Mouse (Mus musculus) liver, embryonic 15.5 days (tissue): ENCODE measurements at regions not wholly inside any gene's neighbourhood (a gene's known extent, or its start where the extent isn't known, plus 50 kb on each side); places are given as distances from the start of the nearest gene placed in this dataset.

Experiments used
- ATAC-seq: fragments of 200-750 bp; cut with Nextera tagmentation; 2 replicates; pipeline ENCODE4 v1.8.0; 2017; ENCODE audit warnings: moderate number of reproducible peaks, mild to moderate bottlenecking, moderate library complexity; ENCODE audit not compliant: insufficient read depth
- H3K27ac ChIP-seq: fragments of 300-500 bp; sonication (generic); replicated peaks from 2 replicates; pipeline ENCODE4 v1.5.1; 2015; ENCODE audit warnings: mild to moderate bottlenecking, inconsistent platforms
- H3K27me3 ChIP-seq: fragments of 300-500 bp; sonication (generic); 2 replicates; pipeline ENCODE4 v1.6.1; 2015; ENCODE audit warnings: mild to moderate bottlenecking, inconsistent platforms
- H3K36me3 ChIP-seq: fragments of 300-500 bp; sonication (generic); replicated peaks from 2 replicates; pipeline ENCODE4 v1.6.1; 2015; ENCODE audit warnings: moderate library complexity, mild to moderate bottlenecking, inconsistent platforms
- H3K4me1 ChIP-seq: fragments of 300-500 bp; sonication (generic); replicated peaks from 2 replicates; pipeline ENCODE4 v1.6.1; 2015; ENCODE audit warnings: inconsistent platforms
- H3K4me2 ChIP-seq: fragments of 300-500 bp; sonication (generic); 2 replicates; pipeline ENCODE4 v1.6.1; 2015; ENCODE audit warnings: moderate library complexity, mild to moderate bottlenecking, inconsistent platforms
- H3K4me3 ChIP-seq: fragments of 300-500 bp; sonication (generic); replicated peaks from 2 replicates; pipeline ENCODE4 v1.5.1; 2015; ENCODE audit warnings: mild to moderate bottlenecking, inconsistent platforms
- H3K9ac ChIP-seq: fragments of 300-500 bp; sonication (generic); 2 replicates; pipeline ENCODE4 v1.6.1; 2015; ENCODE audit warnings: moderate library complexity, mild to moderate bottlenecking, inconsistent platforms
- H3K9me3 ChIP-seq: fragments of 300-500 bp; sonication (generic); replicated peaks from 2 replicates; pipeline ENCODE4 v1.6.1; 2016; ENCODE audit warnings: inconsistent platforms
- WGBS: fragments of 180-500 bp; shearing (Covaris S2); methylation state at CpG from one replicate; pipeline ENCODE4 v1.1.7; 2015; ENCODE audit warnings: mixed read lengths; ENCODE audit not compliant: insufficient replicate concordance; 5-methylcytosine and 5-hydroxymethylcytosine counted together

GRCm38 (mm10) chr2:115460882-115461151 is 120.7 kb upstream of the BC052040 start:
- H3K9ac ChIP-seq = no peak overlapping the region
- no peak overlapping the region for H3K4me2 ChIP-seq
- no peak for ATAC-seq
- no peak overlapping the region for H3K4me3 ChIP-seq
- WGBS = 41% methylated on average over 1 of the region's 1 CpGs
- H3K4me1 ChIP-seq = no peaks in the 10 kb centered on the region
- H3K36me3 ChIP-seq = no peaks in the 10 kb centered on the region
- no peaks in the 10 kb centered on the region for H3K9me3 ChIP-seq
- H3K27ac ChIP-seq = no peak overlapping the region
- no peaks in the 10 kb centered on the region for H3K27me3 ChIP-seq

DNA sequence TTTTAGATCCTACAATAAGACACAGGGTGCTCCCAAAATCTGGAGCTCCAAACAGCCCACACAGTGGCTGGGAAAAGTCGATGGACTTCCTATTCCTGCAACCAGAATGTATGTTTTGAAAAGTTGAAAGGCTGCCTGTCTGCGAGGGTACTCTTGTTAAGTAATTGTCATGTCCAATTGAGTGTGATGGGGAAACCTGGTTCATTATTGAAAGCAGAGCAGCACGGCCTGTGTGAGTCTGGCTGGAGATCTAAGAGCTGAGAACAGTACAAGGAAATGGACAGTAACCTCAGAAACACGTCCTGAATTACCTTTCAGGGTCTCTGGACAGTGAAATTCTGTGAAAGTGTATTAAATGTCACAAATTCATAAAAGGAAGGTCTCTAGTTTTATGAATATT is 115.3 kb upstream of the BC052040 start:
- Histone ChIP-seq H3K4me3 (no peak overlapping the region), H3K4me1 (no peaks in the 10 kb centered on the region), H3K9me3 (no peaks in the 10 kb centered on the region), H3K27ac (no peak overlapping the region), H3K9ac (no peak overlapping the region), H3K36me3 (no peaks in the 10 kb centered on the region), H3K4me2 (no peak overlapping the region), H3K27me3 (no peaks in the 10 kb centered on the region)
- 54% methylated on average over 4 of the region's 4 CpGs for WGBS
- no peak for ATAC-seq

- no peak for ATAC-seq
- no peak overlapping the region for H3K4me3 ChIP-seq
- H3K9me3 ChIP-seq = no peaks in the 10 kb centered on the region
- H3K9ac ChIP-seq = no peak overlapping the region
- H3K36me3 ChIP-seq = no peaks in the 10 kb centered on the region
- H3K4me1 ChIP-seq = no peaks in the 10 kb centered on the region
- 74% methylated on average over 11 of the region's 11 CpGs for WGBS
- no peaks in the 10 kb centered on the region for H3K27me3 ChIP-seq
- H3K4me2 ChIP-seq = no peak overlapping the region
- no peak overlapping the region for H3K27ac ChIP-seq
These were observed 114.3 kb upstream of the BC052040 start for GRCm38 (mm10) chr2:115467107-115467745.

DNA sequence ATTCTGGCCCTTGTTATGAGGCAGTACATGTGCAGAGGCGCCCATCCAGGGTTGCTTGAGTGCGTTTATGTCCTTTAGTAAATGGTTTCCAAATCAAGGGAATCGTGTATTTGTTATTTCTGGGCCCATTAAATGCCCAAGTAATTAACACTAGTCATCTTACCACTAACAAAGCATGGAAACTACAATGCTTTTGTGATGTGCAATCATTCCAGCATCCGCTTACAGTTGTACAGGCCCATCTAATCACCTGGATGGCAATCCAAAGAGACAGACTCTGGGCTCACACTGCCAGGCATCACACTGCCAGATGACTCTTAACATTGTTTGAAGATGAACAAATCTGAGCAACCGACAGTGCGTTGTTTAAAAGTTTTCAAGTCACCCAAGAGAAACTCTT is 113.6 kb upstream of the BC052040 start:
- Histone ChIP-seq H3K36me3 (no peaks in the 10 kb centered on the region), H3K4me3 (no peak overlapping the region), H3K9me3 (no peaks in the 10 kb centered on the region), H3K4me2 (no peak overlapping the region), H3K27me3 (no peaks in the 10 kb centered on the region), H3K27ac (no peak overlapping the region), H3K4me1 (no peaks in the 10 kb centered on the region), H3K9ac (no peak overlapping the region)
- WGBS = 58% methylated on average over 6 of the region's 6 CpGs
- no peak for ATAC-seq

- no peak for ATAC-seq
- Histone ChIP-seq H3K4me3 (no peak overlapping the region), H3K9me3 (no peaks in the 10 kb centered on the region), H3K4me1 (no peaks in the 10 kb centered on the region), H3K27ac (no peak overlapping the region), H3K4me2 (no peak overlapping the region), H3K27me3 (no peaks in the 10 kb centered on the region), H3K36me3 (no peaks in the 10 kb centered on the region), H3K9ac (no peak overlapping the region)
- WGBS = 78% methylated on average over 7 of the region's 7 CpGs
These were observed 113.0 kb upstream of the BC052040 start for GRCm38 (mm10) chr2:115468471-115468909.

- no peak for ATAC-seq
- WGBS = 59% methylated on average over 6 of the region's 6 CpGs
These were observed 112.2 kb upstream of the BC052040 start for GRCm38 (mm10) chr2:115469165-115469821.

DNA sequence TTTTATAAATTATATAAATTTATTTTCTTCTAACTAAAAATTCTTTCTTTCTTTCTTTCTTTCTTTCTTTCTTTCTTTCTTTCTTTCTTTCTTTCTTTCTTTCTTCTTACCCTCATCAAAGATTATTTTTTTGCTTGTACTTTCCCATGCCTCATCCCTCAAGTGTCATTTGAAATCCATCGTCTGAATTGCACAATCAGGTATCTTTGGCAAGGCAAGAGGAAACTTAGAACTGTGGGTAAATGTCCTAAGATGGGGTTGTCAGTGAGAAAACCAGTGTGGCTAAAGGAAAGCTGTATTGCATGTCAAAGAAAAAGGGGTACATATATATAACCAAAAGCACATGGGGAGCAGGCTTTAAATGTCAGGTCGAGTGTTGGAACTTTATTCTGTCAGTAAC is 109.1 kb upstream of the BC052040 start:
- 48% methylated on average over 2 of the region's 2 CpGs for WGBS
- no peaks in the 10 kb centered on the region for H3K9me3 ChIP-seq
- no peak overlapping the region for H3K4me2 ChIP-seq
- no peak for ATAC-seq
- H3K4me3 ChIP-seq = no peak overlapping the region
- H3K27ac ChIP-seq = no peak overlapping the region
- H3K4me1 ChIP-seq = no peaks in the 10 kb centered on the region
- H3K36me3 ChIP-seq = no peaks in the 10 kb centered on the region
- no peak overlapping the region for H3K9ac ChIP-seq
- no peaks in the 10 kb centered on the region for H3K27me3 ChIP-seq

More at GRCm38 (mm10) chr2:115469165-115469821, 112.2 kb upstream of the BC052040 start:
- Histone ChIP-seq H3K4me1 (no peaks in the 10 kb centered on the region), H3K27me3 (no peaks in the 10 kb centered on the region), H3K4me2 (no peak overlapping the region), H3K9me3 (no peaks in the 10 kb centered on the region), H3K27ac (no peak overlapping the region), H3K9ac (no peak overlapping the region), H3K4me3 (no peak overlapping the region), H3K36me3 (no peaks in the 10 kb centered on the region)

DNA sequence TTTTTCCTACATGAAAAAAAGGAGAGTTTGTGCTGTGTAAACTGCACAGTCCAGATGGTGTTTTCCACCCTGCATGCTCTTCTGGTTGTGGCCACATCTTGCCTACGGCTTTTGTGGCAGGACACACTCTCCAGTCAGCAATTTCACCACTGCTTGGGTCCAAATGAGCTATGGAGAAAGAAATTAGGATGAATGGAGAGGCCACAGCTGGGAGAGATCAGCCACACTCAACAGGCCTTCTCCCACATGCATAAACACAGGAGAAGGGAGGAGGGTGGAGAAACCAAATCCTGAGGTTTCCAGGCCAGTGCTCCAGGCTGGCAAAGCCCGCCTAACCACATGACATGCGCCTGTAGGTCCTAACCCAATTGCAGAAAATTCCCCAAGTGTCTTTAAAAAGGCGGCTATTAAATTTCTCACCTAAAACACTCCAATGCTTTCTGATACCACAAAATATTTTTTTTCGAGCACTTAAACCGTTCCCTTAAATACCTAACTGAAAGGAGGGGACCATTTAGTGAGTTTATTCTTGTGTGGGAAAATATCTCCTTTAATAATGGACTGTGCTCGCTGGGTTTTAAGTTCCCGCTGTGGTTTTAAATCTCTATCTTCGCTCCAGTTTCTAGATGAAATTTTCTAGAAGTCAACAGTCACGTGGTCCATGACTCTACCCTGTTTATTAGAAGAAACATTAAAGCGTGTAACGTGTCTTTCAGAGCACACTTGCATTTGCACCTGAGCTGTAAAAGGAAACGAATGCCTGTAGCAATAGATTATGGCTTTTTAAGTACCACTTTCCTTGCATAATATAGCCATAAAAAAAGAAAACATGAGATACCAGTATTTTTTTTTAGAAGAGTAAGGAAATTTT is 97.9 kb upstream of the BC052040 start:
- no peak for ATAC-seq
- H3K4me3 ChIP-seq = no peak overlapping the region
- 59% methylated on average over 13 of the region's 13 CpGs for WGBS
- H3K9ac ChIP-seq = no peak overlapping the region
- H3K36me3 ChIP-seq = no peaks in the 10 kb centered on the region
- no peaks in the 10 kb centered on the region for H3K27me3 ChIP-seq
- no peak overlapping the region for H3K4me2 ChIP-seq
- no peak overlapping the region for H3K27ac ChIP-seq
- H3K4me1 ChIP-seq = no peaks in the 10 kb centered on the region
- no peaks in the 10 kb centered on the region for H3K9me3 ChIP-seq

DNA sequence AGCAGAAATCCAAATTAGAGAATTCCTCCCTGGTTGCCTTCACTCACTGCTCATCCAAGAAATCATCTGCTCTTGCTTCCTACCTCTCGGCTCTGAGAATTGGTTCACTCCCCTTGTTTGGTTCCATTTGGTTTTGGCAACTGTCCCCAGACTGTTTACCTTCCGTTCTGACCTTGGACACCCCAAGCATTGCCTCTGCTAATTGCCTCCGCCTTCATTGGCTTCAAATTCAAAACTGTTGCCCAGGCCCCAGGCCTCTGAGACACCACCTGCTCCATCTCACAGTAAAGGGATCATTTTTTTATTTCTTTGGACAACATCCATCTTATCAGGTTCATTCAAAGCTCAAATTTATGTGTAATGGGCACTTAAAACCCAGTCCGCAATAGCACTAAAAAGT is 93.1 kb upstream of the BC052040 start:
- Histone ChIP-seq H3K36me3 (no peaks in the 10 kb centered on the region), H3K4me3 (no peak overlapping the region), H3K27ac (no peak overlapping the region), H3K4me2 (no peak overlapping the region), H3K27me3 (no peaks in the 10 kb centered on the region), H3K4me1 (no peaks in the 10 kb centered on the region), H3K9ac (no peak overlapping the region), H3K9me3 (no peaks in the 10 kb centered on the region)
- 53% methylated on average over 4 of the region's 4 CpGs for WGBS
- no peak for ATAC-seq

GRCm38 (mm10) chr2:115493020-115493419 is 88.5 kb upstream of the BC052040 start:
- H3K27me3 ChIP-seq = no peaks in the 10 kb centered on the region
- H3K27ac ChIP-seq = no peak overlapping the region
- no peak overlapping the region for H3K4me3 ChIP-seq
- 59% methylated on average over 2 of the region's 2 CpGs for WGBS
- ATAC-seq = no peak
- no peaks in the 10 kb centered on the region for H3K9me3 ChIP-seq
- H3K4me2 ChIP-seq = no peak overlapping the region
- no peak overlapping the region for H3K9ac ChIP-seq
- H3K36me3 ChIP-seq = no peaks in the 10 kb centered on the region
- no peaks in the 10 kb centered on the region for H3K4me1 ChIP-seq

DNA sequence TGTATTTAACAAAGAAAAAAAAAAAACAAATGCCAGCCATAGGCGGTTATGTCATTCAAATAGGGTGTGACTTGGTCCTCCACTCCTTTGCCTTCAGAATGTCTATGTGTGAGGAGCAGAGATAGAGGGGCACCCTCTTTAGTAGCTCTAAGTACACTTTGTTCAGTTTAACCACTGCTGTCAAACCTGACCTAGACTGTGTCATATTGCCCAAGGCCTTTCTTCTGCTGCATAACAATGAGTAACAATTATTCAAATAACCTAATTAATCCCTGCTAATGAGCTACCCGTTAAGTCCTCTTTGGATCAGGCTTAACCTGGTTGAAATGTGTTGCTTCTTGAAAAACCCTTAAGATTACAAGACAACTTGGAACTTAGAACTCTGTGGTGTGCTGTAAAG is 81.6 kb upstream of the BC052040 start:
- 70% methylated on average over 2 of the region's 2 CpGs for WGBS
- H3K4me3 ChIP-seq = no peak overlapping the region

More for the DNA sequence above, 81.6 kb upstream of the BC052040 start:
- Histone ChIP-seq H3K9ac (no peak overlapping the region), H3K9me3 (no peaks in the 10 kb centered on the region), H3K36me3 (no peaks in the 10 kb centered on the region), H3K27me3 (no peaks in the 10 kb centered on the region), H3K4me1 (no peaks in the 10 kb centered on the region), H3K4me2 (no peak overlapping the region), H3K27ac (no peak overlapping the region)
- no peak for ATAC-seq
